Mouse (Mus musculus): ENCODE results near the gene Otof.
A peak's percentile ranks its signal among the peaks of the same experiment; 100 is the strongest.

Otof gene

DNA sequence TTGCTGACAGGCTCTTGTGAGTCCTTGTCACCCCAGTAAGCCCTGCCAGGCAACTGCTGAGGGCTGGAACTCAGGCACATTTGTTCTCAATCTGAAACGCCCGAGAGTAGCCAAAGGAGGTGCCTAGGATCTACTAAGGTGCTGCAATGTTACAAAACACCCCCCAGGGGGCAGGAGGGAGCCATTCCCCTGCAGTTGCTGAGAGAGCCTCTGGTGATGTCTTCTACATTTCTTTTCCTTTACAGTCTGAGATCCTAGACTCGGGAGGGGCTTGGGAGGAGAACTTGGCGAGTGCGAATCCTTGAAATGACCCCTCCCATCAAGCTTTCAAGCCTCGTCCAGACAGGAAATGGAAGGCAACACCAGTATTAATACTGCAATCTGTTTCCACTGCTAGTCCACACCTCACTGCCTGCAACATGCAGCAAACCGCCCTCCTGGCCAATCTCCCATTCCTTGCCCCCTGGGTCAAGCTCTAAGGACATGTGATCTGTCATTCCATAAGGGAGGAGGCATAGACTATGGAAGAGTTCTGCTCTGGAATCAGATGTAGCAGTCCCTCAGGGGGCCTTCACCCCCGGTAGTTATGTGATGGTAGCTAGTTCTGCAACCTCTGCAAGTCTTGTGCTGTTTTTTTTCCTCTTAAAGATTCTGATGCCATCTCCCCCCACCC lies 38.0 kb downstream of the Otof start:
- DNase-seq (ENCODE audit: low spot score) = no peak

GRCm38 (mm10) chr5:30423121-30423520 lies 38.6 kb downstream of the Otof start:
- no peak for DNase-seq (ENCODE audit: low spot score)

DNA sequence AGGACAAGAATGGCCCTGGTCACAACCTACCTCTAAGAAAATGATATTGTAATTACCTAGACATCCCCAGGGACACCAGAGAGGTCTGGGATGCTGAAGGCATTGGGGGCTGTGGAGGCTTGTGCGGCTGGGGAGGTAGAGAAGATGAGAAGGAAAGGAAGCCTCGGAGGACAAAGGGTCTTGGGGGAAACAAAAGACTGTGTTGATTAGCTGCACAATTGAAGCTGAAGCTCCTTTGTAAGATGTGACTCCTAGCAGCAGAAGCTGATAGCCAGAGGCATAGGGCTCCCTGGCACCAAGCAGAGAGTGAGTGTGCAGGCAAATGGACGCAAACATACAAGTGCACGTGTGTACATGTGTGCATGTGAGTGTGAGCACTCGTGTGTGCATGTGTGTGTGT lies 45.1 kb downstream of the Otof start:
- no peak for DNase-seq (ENCODE audit: low spot score)

GRCm38 (mm10) chr5:30415876-30416275 lies 45.9 kb downstream of the Otof start:
- no peak for DNase-seq (ENCODE audit: low spot score)

DNA sequence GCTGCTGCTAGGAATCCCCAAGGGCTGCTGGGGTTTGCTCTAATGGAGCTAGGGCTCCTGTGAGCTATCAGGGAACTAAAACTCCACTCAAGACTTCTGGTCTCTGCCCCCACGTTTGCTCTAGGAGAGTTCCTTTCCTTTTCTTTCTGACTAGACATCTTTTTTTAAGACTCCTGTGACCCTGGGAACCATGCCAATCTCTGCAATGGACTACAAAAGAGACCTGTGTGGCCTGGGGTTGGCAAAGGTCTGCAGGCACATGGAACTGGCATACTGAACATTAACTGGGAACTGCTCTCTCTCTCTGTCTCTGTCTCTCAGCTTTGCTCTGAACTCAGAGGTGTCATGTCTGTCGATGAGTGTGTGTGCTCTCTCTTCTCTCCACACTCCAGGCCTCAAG lies 46.4 kb downstream of the Otof start:
- no peak for DNase-seq (ENCODE audit: low spot score)

GRCm38 (mm10) chr5:30411524-30411923 lies 50.2 kb downstream of the Otof start:
- DNase-seq (ENCODE audit: low spot score) = no peak

DNA sequence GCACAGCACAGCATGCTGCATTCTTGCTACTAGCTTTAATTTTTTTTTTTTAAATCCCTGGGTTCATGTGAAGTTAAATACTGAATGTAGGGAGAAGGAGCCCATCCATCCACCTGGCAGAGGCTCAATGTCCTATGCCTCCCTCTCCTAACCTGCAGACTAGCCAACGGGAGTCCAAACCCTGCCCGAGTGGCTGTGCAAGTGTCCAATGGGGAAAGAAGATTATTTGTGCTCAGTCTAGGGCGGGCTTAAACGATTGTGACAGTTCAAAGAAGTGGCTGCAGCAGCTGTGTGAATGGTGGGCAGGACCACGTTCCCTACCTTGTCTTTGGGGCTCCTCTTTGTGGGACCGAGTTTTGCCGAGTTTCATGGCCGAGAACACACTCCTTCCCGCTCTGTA lies 54.9 kb downstream of the Otof start:
- DNase-seq (ENCODE audit: low spot score) = no peak

- DNase-seq (ENCODE audit: low spot score) = no peak
Measured at GRCm38 (mm10) chr5:30401165-30401564, 60.6 kb downstream of the Otof start.

DNA sequence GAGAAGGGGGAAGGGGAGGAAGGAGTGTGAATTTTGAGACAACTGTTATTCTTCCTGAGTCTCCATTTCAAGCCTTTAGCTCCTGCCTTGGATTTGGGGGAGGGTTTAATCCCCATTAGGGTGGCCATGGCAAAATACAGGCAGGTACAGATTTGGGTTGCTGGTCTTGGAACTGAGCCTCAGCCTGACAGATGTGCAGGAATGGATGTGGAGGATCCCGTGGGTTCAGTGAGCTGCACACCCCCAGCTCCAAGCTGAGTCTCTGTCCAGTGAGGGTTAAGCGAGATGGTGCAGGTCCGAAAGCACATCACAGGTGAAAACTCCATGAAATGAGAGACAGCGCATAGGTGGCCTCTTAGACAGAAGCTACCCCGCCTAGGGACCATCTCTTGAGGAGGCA lies 61.2 kb downstream of the Otof start:
- no peak for DNase-seq (ENCODE audit: low spot score)

GRCm38 (mm10) chr5:30391473-30391872 lies 70.3 kb downstream of the Otof start:
- DNase-seq (ENCODE audit: low spot score) = peak; percentile 17

DNA sequence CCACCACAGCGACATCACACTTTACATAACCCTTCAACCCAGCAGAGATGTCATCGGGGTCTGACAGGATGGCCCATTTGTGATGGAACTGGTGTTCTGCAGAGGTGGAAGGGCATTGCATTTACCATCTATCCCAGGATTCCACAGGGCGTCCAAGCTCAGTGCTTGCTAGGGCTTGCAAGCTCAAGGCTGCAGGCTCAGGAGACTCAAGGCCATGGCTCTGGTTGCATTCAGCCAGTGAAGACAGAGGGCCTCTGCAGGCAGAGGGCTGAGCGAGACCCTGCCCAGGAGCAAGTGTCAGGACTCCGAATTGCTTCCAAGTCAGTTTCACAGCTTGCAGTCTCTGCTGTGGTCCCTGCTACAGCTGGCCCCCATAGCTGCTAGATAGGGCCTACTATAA lies 71.9 kb downstream of the Otof start:
- no peak for DNase-seq (ENCODE audit: low spot score)

- no peak for DNase-seq (ENCODE audit: low spot score)
Measured at GRCm38 (mm10) chr5:30387726-30388125, 74.0 kb downstream of the Otof start.

DNA sequence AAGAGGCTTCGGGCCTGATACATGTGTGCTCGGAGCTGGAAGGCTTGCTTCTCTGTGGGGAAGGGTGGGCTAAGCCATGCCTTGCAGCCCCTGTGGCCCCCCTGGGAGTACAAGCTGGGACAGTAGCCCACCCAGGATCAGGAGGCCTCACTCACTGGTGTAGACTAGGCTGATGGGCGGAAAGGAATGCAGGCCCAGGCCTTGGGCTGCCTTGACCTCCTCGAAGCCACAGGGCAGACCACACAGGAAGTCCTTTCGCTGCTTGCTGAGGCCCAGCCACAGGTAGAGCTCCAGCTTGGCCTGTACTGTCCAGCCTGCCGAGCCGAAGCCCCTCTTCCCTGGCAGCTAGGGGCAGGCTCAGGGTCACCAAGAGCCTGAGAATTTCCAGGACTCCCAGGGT lies 78.9 kb downstream of the Otof start:
- DNase-seq (ENCODE audit: low spot score) = no peak

GRCm38 (mm10) chr5:30369426-30369825 lies 92.3 kb downstream of the Otof start:
- DNase-seq (ENCODE audit: low spot score) = peak; percentile 15

- no peak for DNase-seq (ENCODE audit: low spot score)
Measured at GRCm38 (mm10) chr5:30367405-30367804, 94.3 kb downstream of the Otof start.

- no peak for DNase-seq (ENCODE audit: low spot score)
Measured at GRCm38 (mm10) chr5:30358436-30359099, 103.2 kb downstream of the Otof start.

GRCm38 (mm10) chr5:30356647-30357046 lies 105.1 kb downstream of the Otof start:
- DNase-seq (ENCODE audit: low spot score) = no peak

GRCm38 (mm10) chr5:30355559-30356159 lies 106.1 kb downstream of the Otof start:
- no peak for DNase-seq (ENCODE audit: low spot score)

DNA sequence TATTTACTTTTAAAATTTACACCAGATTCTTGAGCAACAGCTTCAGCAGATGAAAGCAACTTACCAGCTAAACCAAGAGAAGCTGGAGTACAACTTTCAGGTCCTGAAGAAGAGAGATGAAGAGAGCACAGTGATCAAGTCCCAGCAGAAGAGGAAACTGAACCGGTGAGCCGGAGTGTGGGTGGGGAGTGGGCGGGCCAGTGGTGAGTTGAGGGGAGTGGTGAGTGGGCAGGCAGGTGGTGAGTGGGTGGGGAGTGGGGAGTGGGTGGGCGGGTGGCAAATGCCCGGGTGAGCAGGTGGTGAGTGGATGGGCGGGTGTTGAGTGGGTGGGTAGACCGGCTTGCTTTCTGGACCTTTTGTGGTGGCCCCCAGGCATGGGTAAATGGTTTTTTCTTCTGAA lies 106.6 kb downstream of the Otof start:
- no peak for DNase-seq (ENCODE audit: low spot score)

DNA sequence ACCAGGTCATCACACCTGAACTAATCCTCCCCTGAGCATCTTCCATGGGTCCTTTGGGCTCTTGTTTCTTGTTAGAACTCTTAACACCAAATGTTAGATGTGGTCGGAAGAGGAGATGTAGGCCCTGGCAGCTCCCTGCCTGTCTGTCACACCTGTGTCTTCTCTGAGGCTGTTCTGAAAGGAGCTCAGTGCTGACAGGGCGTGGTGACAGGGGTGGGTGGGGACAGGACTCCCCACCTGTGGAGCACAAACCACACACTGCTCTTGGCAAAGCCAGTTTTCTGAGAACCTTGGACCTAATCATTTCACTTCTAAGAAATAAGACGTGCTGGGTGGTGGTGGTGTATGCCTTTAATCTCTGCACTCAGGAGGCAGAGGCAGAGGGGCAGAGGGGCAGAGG lies 108.1 kb downstream of the Otof start:
- no peak for DNase-seq (ENCODE audit: low spot score)

GRCm38 (mm10) chr5:30343886-30344285 lies 117.8 kb downstream of the Otof start:
- DNase-seq (ENCODE audit: low spot score) = no peak

- peak; percentile 68 for DNase-seq (ENCODE audit: low spot score)
Measured at GRCm38 (mm10) chr5:30343107-30343506, 118.6 kb downstream of the Otof start.

DNA sequence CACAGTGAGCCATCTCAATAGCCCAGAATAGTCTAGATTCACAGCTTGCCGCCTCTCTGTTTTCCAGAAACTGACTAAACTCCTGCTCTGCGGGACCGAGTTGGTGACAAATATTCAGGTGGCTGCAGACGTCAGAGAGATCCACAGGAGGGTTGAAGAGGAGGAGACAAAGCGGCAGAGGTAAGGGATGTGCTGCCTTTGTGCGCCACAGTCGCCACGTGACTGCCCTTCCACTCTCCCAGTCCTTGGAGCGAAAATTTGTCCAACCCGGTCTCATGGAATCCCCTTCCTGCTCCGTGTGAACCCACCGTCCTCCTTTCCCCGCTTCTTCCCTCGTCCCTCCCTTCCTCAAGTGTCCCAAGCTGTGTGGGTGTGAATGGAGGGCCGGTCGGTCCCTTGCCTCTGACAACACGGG lies 119.1 kb downstream of the Otof start:
- DNase-seq (ENCODE audit: low spot score) = peak; percentile 38
